Mouse (Mus musculus): ENCODE data around the gene Vdr. TPM values are rescaled to one million over a fixed set of nuclear protein-coding genes. Genes with fewer than 3 reads are reported as not detected.

Gene Vdr
- polyA plus RNA-seq, 1 experiment from 2014 or later, result 8.1 TPM

DNA sequence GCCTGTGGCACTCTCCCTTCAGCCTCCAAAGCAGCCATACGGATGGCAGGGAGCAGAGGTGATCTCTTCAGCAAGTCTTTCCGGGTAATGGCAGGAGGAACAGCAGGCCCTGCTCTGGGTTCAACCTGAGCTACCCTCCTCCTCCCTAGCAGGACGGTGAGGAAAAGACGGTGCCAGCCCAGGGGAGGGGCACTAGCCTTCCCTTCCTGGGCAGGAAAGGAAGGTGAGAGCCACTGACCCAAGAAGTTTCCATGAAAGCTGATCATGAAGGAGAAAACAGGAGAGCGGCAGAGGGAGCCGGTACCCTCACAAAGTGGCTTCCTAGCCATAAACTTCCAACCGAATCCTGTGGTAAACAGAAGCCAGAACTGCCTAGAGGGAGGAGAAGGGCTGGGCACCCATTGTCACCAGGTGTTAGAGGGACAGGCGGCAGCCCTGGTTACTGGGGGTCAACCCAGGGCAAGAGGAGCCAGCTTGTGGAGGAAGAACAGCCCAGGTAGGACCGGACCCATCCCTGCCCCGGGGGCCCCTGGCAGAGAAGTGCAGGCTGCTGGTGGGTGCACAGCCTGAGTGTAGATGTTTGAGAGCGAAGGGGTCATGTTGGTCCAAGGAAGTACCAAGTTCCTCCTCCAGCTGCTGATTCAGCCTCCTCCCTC, 34.6 kb upstream of the Vdr start:
- Histone ChIP-seq H3K4me1 (peaks cover 15% of the 10 kb centered on the region), H3K4me3 (replicated peaks) (no peak overlapping the region), H3K36me3 (no peaks in the 10 kb centered on the region), H3K9me3 (replicated peaks) (no peaks in the 10 kb centered on the region), H3K9ac (no peak overlapping the region), H3K4me2 (replicated peaks) (no peak overlapping the region), H3K27ac (replicated peaks) (no peak overlapping the region), H3K27me3 (no peaks in the 10 kb centered on the region)
- ATAC-seq (ENCODE audit: insufficient number of reproducible peaks, low FRiP score, low TSS enrichment, low read depth), result no peak
- 71% methylated on average over 11 of the region's 11 CpGs for WGBS

DNA sequence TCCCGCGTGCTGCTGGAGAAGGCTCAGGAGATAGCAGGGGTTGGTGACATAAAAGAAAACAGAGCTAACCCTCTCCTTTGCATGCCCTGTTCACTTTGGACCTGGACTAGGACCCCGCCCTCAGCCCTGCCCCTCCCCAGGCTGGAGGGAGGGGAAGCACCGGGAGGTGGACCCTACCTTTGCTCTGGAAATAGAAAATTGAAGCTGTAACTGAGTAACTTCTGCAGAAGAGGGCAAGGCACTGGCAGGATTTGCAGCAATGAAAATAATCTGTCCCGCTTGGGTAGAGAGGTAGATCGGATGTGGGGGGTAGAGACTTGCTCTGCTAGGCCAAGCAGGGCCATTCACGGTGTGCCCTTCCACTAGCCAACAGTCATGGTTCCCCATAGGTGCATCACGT, 32.9 kb upstream of the Vdr start:
- no peak for ATAC-seq (ENCODE audit: insufficient number of reproducible peaks, low FRiP score, low TSS enrichment, low read depth)
- Histone ChIP-seq H3K9me3 (replicated peaks) (no peaks in the 10 kb centered on the region), H3K36me3 (no peaks in the 10 kb centered on the region), H3K27ac (replicated peaks) (no peak overlapping the region), H3K4me2 (replicated peaks) (no peak overlapping the region), H3K4me1 (peaks cover 6% of the 10 kb centered on the region; the same call in 1 of the 2 replicates), H3K9ac (no peak overlapping the region), H3K27me3 (no peaks in the 10 kb centered on the region), H3K4me3 (replicated peaks) (no peak overlapping the region)
- 88% methylated on average over 8 of the region's 8 CpGs for WGBS

DNA sequence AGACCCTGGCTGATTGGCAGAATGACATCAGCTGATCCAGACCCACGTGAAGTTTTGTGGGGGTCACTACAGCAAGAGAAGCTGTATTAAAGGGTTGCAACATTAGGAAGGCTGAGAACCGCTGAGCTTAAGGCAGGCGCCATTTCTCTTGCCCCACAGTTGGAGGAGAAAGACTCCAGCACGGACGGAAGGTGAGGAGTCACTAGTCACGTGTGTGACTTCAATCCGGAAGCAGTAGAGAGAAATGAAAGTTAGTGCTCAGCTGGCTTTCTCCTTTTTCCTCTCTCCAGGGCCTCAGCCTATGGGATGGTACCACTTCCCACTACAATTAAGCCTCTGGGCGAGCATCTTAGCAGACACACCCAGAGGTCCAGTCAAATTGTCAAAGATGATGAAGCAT, 32.1 kb upstream of the Vdr start:
- ATAC-seq (ENCODE audit: insufficient number of reproducible peaks, low FRiP score, low TSS enrichment, low read depth), result no peak
- H3K9me3 ChIP-seq (replicated peaks), result no peaks in the 10 kb centered on the region

DNA sequence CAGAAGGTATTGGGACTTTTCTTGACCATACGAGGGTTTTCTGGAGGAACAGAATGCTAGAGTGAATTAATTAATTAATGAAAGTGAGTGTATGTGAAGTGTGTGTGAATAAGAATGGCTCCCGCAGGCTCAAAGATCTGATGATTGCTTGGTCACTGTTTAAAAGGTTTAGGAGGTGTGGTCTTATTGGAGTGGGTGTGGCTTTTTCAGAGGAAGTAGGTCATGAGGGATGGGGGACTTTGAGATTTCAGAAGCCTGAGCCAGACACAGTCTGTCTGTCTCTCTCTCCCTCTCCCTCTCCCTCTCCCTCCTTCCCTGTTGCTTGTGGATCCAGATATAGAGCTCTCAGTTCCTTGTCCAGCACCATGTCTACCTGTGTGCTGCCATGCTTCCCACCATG, 30.9 kb upstream of the Vdr start:
- H3K36me3 ChIP-seq, result no peaks in the 10 kb centered on the region
- WGBS, result 89% methylated on average over 2 of the region's 2 CpGs
- H3K27me3 ChIP-seq, result no peaks in the 10 kb centered on the region
- no peak overlapping the region for H3K4me3 ChIP-seq (replicated peaks)
- no peak overlapping the region for H3K9ac ChIP-seq
- ATAC-seq (ENCODE audit: insufficient number of reproducible peaks, low FRiP score, low TSS enrichment, low read depth), result no peak
- H3K4me2 ChIP-seq (replicated peaks), result no peak overlapping the region
- no peaks in the 10 kb centered on the region for H3K9me3 ChIP-seq (replicated peaks)
- H3K4me1 ChIP-seq, result peaks cover 6% of the 10 kb centered on the region; the same call in 1 of the 2 replicates
- no peak overlapping the region for H3K27ac ChIP-seq (replicated peaks)

More for the DNA sequence above, 32.1 kb upstream of the Vdr start:
- peaks cover 6% of the 10 kb centered on the region; the same call in 1 of the 2 replicates for H3K4me1 ChIP-seq
- H3K27ac ChIP-seq (replicated peaks), result no peak overlapping the region
- no peak overlapping the region for H3K9ac ChIP-seq
- no peak overlapping the region for H3K4me2 ChIP-seq (replicated peaks)
- H3K36me3 ChIP-seq, result no peaks in the 10 kb centered on the region
- no peaks in the 10 kb centered on the region for H3K27me3 ChIP-seq
- WGBS, result 79% methylated on average over 8 of the region's 8 CpGs
- H3K4me3 ChIP-seq (replicated peaks), result no peak overlapping the region

DNA sequence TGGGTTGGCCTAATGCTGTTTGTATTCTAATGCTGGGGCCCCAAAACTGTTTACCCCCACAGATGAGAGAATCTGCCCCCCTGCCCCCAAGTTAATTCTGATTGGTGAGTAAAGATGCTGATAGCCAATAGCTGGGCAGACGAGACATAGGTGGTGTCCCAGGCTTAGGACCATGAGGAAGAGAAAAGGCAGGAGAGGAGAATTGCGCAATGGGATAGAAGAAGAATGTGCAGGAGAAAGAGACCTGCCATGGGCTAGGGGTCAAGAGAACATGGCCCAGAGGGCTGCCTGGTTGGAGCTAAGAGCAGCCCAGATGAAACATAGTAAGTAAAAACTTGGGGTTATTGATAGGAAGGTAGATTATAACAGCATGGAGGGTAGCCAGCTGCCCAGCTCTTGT, 29.7 kb upstream of the Vdr start:
- H3K4me2 ChIP-seq (replicated peaks), result no peak overlapping the region
- H3K27me3 ChIP-seq, result no peaks in the 10 kb centered on the region
- no peak overlapping the region for H3K27ac ChIP-seq (replicated peaks)
- H3K9ac ChIP-seq, result no peak overlapping the region
- H3K4me3 ChIP-seq (replicated peaks), result no peak overlapping the region
- WGBS, result 82% methylated on average over 2 of the region's 2 CpGs
- H3K36me3 ChIP-seq, result no peaks in the 10 kb centered on the region
- H3K9me3 ChIP-seq (replicated peaks), result no peaks in the 10 kb centered on the region
- H3K4me1 ChIP-seq, result peaks cover 6% of the 10 kb centered on the region; the same call in 1 of the 2 replicates
- ATAC-seq (ENCODE audit: insufficient number of reproducible peaks, low FRiP score, low TSS enrichment, low read depth), result no peak

DNA sequence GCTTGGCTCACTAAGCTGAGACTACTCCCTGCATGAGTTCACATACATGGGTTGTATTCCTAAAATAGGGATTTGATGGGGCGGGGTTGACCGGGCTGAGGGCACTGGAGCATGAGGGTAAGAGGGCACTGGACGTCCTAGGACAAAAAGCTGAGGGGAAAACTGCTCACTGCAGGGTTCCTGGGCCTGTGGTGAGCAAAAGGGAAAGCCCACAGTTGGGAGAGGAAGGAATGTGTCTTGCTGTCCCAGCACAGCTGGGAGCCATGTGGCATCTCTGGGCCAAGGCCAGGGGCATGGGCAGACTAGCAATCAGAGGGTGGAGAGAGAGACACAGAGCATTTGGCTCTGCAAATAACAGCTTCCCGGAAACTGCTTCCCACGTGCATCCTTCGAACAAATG, 28.1 kb upstream of the Vdr start:
- no peaks in the 10 kb centered on the region for H3K9me3 ChIP-seq (replicated peaks)
- no peak overlapping the region for H3K4me2 ChIP-seq (replicated peaks)
- H3K9ac ChIP-seq, result no peak overlapping the region
- no peaks in the 10 kb centered on the region for H3K27me3 ChIP-seq
- WGBS, result 48% methylated on average over 6 of the region's 6 CpGs
- no peaks in the 10 kb centered on the region for H3K36me3 ChIP-seq
- peaks cover 6% of the 10 kb centered on the region; the same call in 1 of the 2 replicates for H3K4me1 ChIP-seq
- H3K27ac ChIP-seq (replicated peaks), result no peak overlapping the region
- ATAC-seq (ENCODE audit: insufficient number of reproducible peaks, low FRiP score, low TSS enrichment, low read depth), result peak; percentile 72
- no peak overlapping the region for H3K4me3 ChIP-seq (replicated peaks)

DNA sequence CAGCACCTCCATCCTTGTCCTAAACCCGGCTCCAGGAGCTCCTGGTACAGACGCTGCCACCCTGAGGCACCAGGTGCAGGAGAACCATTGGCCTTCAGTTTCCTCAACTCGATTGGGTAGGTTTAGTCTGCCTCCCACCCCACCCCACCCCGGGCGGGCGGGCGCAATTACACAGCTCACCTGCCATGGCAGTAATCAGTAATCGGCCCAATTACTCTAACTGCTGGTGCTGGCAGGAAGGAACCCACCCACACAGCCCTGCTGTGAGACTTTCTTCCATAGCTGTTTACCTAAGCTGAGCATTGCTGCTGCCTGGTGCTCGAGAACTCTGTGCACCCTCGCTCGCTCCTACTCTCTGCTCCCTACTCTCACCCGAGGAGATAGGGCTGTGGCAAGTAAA, 22.0 kb upstream of the Vdr start:
- H3K4me1 ChIP-seq, result no peaks in the 10 kb centered on the region
- no peak overlapping the region for H3K9ac ChIP-seq
- no peak overlapping the region for H3K27ac ChIP-seq (replicated peaks)
- H3K36me3 ChIP-seq, result no peaks in the 10 kb centered on the region
- H3K9me3 ChIP-seq (replicated peaks), result no peaks in the 10 kb centered on the region
- no peak overlapping the region for H3K4me2 ChIP-seq (replicated peaks)
- H3K4me3 ChIP-seq (replicated peaks), result no peak overlapping the region
- no peaks in the 10 kb centered on the region for H3K27me3 ChIP-seq
- WGBS, result 77% methylated on average over 12 of the region's 12 CpGs
- ATAC-seq (ENCODE audit: insufficient number of reproducible peaks, low FRiP score, low TSS enrichment, low read depth), result no peak

DNA sequence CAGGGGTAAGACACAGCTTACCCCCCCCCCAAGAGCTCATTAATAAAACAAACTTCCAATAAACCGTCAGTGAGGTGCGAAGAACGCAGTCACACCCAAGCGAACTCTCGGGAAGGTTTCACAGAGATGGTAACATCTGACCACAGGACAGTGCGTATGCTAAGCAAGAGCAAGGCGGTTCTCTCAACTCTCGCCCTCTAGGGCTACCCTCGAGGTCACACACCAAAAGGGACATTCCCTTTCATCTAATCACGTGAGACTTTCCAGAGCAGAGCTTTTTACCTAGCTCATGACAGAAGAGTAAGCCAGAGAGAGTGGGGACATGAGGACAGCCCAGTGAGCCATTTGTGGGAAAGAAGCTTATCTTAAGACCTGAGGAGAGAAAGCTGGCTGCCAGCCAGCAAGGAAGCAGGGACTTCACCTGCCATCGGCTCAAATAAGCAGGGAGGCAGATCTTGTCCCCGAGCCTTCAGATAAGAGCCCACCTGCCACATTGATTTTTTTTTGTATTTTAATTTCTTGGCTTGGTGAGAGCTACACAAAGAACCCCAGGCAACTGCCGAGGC, 18.9 kb upstream of the Vdr start:
- no peaks in the 10 kb centered on the region for H3K36me3 ChIP-seq
- H3K9me3 ChIP-seq (replicated peaks), result no peaks in the 10 kb centered on the region
- no peak overlapping the region for H3K4me3 ChIP-seq (replicated peaks)
- H3K27me3 ChIP-seq, result no peaks in the 10 kb centered on the region
- no peak overlapping the region for H3K27ac ChIP-seq (replicated peaks)
- ATAC-seq (ENCODE audit: insufficient number of reproducible peaks, low FRiP score, low TSS enrichment, low read depth), result no peak
- WGBS, result 66% methylated on average over 13 of the region's 13 CpGs
- no peak overlapping the region for H3K4me2 ChIP-seq (replicated peaks)
- H3K9ac ChIP-seq, result no peak overlapping the region
- no peaks in the 10 kb centered on the region for H3K4me1 ChIP-seq

DNA sequence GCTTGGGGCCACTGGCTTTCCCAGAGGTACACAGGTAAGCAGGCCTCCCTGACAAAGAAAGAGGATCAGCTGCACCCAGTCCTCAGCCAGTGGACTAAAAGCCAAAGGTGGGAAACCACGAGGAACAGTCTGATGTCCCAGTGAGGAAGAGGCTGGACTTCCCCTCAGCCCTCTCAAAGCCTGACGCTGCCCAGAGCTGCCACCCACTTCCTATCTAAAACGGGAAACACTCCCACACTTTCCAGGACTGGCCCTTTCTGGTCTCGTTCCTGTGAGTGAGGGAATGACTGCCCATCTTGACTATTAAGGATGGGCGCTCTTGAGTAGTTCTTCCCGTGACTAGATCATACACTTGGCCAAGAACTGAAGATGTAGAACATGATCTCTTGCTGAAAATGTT, 17.4 kb upstream of the Vdr start:
- no peak for ATAC-seq (ENCODE audit: insufficient number of reproducible peaks, low FRiP score, low TSS enrichment, low read depth)
- H3K4me3 ChIP-seq (replicated peaks), result no peak overlapping the region
- WGBS, result 63% methylated on average over 6 of the region's 6 CpGs
- no peaks in the 10 kb centered on the region for H3K36me3 ChIP-seq
- H3K4me2 ChIP-seq (replicated peaks), result no peak overlapping the region
- no peak overlapping the region for H3K27ac ChIP-seq (replicated peaks)
- no peaks in the 10 kb centered on the region for H3K4me1 ChIP-seq
- no peaks in the 10 kb centered on the region for H3K27me3 ChIP-seq
- H3K9me3 ChIP-seq (replicated peaks), result no peaks in the 10 kb centered on the region
- H3K9ac ChIP-seq, result no peak overlapping the region

DNA sequence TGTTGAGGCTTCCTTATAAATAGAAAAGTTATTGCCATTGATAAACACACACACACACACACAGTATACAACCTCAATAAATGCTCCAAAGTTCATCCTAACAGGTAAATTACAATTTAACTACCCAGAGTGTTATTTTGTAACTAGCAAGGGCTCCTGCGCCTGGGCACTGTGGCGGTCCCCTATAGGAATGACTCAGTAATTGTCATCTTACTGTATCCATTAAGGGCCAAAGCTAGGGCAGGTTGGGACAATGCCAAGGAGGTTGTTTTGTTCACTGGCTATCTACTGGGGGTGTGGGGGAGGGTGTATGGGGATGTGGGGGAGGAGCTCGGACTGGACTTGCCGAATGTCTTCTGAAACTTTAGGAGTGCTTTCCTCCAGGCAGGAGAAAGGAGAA, 16.6 kb upstream of the Vdr start:
- 57% methylated on average over 4 of the region's 4 CpGs for WGBS
- Histone ChIP-seq H3K9me3 (replicated peaks) (no peaks in the 10 kb centered on the region), H3K4me3 (replicated peaks) (no peak overlapping the region), H3K27me3 (no peaks in the 10 kb centered on the region), H3K27ac (replicated peaks) (no peak overlapping the region), H3K4me2 (replicated peaks) (no peak overlapping the region), H3K4me1 (no peaks in the 10 kb centered on the region), H3K36me3 (no peaks in the 10 kb centered on the region), H3K9ac (no peak overlapping the region)
- no peak for ATAC-seq (ENCODE audit: insufficient number of reproducible peaks, low FRiP score, low TSS enrichment, low read depth)

DNA sequence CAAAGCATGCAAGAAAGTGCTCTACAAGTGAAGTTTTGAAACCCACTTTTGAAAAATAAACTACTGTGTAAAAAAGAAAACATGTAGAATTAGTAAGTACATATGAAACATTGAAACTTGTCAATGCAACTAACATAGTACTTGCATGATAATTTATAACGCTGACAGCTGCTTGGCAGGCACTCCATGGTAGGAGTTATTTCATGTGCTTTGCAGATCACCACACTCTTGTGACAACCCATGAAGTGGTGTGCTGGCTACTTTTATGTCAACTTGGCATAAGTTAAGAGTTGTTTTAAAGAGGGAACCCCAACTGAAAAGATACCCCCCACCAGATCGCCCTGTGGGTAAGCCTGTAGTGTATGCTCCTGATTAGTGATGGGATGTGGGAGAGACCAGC, 12.0 kb upstream of the Vdr start:
- 74% methylated on average over 2 of the region's 2 CpGs for WGBS
- Histone ChIP-seq H3K4me2 (replicated peaks) (no peak overlapping the region), H3K9ac (no peak overlapping the region), H3K36me3 (no peaks in the 10 kb centered on the region), H3K4me1 (no peaks in the 10 kb centered on the region), H3K27ac (replicated peaks) (no peak overlapping the region), H3K4me3 (replicated peaks) (no peak overlapping the region), H3K9me3 (replicated peaks) (no peaks in the 10 kb centered on the region), H3K27me3 (no peaks in the 10 kb centered on the region)
- ATAC-seq (ENCODE audit: insufficient number of reproducible peaks, low FRiP score, low TSS enrichment, low read depth), result no peak

DNA sequence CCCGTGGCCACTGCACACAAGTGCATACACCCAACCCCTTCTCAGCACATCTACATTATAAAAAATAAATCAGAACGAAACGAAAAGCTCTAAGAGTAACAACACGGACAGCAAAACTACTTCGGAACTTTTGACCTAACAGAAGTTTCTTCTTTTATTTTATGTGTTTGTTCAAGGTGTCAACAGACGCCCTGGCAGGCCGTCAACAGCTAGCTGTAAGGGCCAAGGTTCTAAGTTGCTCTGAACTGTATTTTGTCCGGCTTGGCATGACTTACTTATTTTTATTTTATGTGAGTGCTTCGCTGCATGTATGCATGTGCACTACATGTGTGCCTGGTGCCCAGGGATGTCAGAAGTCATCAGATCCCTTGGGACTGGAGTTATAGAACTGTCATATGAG, 11.4 kb upstream of the Vdr start:
- H3K36me3 ChIP-seq, result no peaks in the 10 kb centered on the region
- ATAC-seq (ENCODE audit: insufficient number of reproducible peaks, low FRiP score, low TSS enrichment, low read depth), result no peak
- H3K27me3 ChIP-seq, result no peaks in the 10 kb centered on the region
- no peak overlapping the region for H3K4me3 ChIP-seq (replicated peaks)
- WGBS, result 87% methylated on average over 9 of the region's 9 CpGs
- no peak overlapping the region for H3K27ac ChIP-seq (replicated peaks)
- no peaks in the 10 kb centered on the region for H3K9me3 ChIP-seq (replicated peaks)
- H3K9ac ChIP-seq, result no peak overlapping the region
- H3K4me1 ChIP-seq, result no peaks in the 10 kb centered on the region
- H3K4me2 ChIP-seq (replicated peaks), result no peak overlapping the region

Data from embryonic facial prominence, embryonic 15.5 days (tissue).